Mouse (Mus musculus) CH12.LX (cell line): Measurements from ENCODE around the gene Ephb4. TPM values are rescaled to one million over a fixed set of nuclear protein-coding genes. Genes with fewer than 3 reads are reported as not detected.
A peak's percentile ranks its signal among the peaks of the same experiment; 100 is the strongest.

Experiments
- DNase-seq: peaks from one replicate; pipeline ENCODE4 v3.0.0-alpha.2; 2013; ENCODE audit errors: extremely low read depth
- H3K27ac ChIP-seq: 2 replicates; pipeline ENCODE4 v1.5.1; 2012; ENCODE audit warnings: low read depth, mild to moderate bottlenecking, control low read depth, moderate library complexity; ENCODE audit not compliant: insufficient read depth
- H3K27me3 ChIP-seq: replicated peaks from 2 replicates; pipeline ENCODE3; 2012; ENCODE audit warnings: inconsistent platforms
- H3K36me3 ChIP-seq, 2 experiments: replicated peaks in 1 of 2; 2 replicates each; pipeline versions ENCODE3 to v1.6.1; 2012; ENCODE audit warnings: inconsistent platforms in 1 of 2, low read length in 1 of 2, mild to moderate bottlenecking in 1 of 2, mixed read lengths in 1 of 2, moderate library complexity in 1 of 2; ENCODE audit not compliant: control insufficient read depth in 1 of 2, insufficient read depth in 1 of 2
- H3K4me1 ChIP-seq, 2 experiments: 2 replicates each; pipeline ENCODE4 v1.6.1; 2012; ENCODE audit warnings: inconsistent platforms in 1 of 2, moderate library complexity in 1 of 2; ENCODE audit not compliant: insufficient read depth in 2 of 2, control insufficient read depth in 1 of 2
- H3K4me2 ChIP-seq: 2 replicates; pipeline ENCODE4 v1.6.1; 2012; ENCODE audit warnings: low read depth, mild to moderate bottlenecking, control low read depth; ENCODE audit not compliant: poor library complexity, insufficient read depth, severe bottlenecking
- H3K4me3 ChIP-seq, 3 experiments: fragments of 150-350 bp in 1 of 3; sonication (generic) in 1 of 3; replicated peaks in 1 of 3; 2 replicates each; pipeline versions ENCODE3 to v1.5.1; 2011 to 2012; ENCODE audit warnings: low read depth in 2 of 3, low read length in 2 of 3, mild to moderate bottlenecking in 2 of 3, moderate library complexity in 2 of 3, control low read depth in 1 of 3, improper control_type of control experiment in 1 of 3, inconsistent platforms in 1 of 3, mixed read lengths in 1 of 3; ENCODE audit not compliant: poor library complexity in 1 of 3
- H3K79me2 ChIP-seq: replicated peaks from 2 replicates; pipeline ENCODE4 v1.6.1; 2012; ENCODE audit warnings: mild to moderate bottlenecking, moderate library complexity; ENCODE audit not compliant: control insufficient read depth, poor library complexity, insufficient read depth, severe bottlenecking; ENCODE audit errors: extremely low read depth
- H3K9ac ChIP-seq: 2 replicates; pipeline ENCODE4 v1.6.1; 2012; ENCODE audit warnings: low read depth, mild to moderate bottlenecking, control low read depth, moderate library complexity; ENCODE audit not compliant: insufficient read depth
- H3K9me3 ChIP-seq: replicated peaks from 2 replicates; pipeline ENCODE3; 2012; ENCODE audit warnings: low read length, inconsistent platforms, mixed read lengths
- CHD2 ChIP-seq: IDR thresholded peaks from 2 replicates; pipeline ENCODE4 v1.6.1; 2011; ENCODE audit warnings: low read length, improper control_type of control experiment
- CTCF ChIP-seq, 2 experiments: IDR thresholded peaks in 1 of 2; conservative IDR thresholded peaks in 1 of 2; 2 replicates each; pipeline ENCODE4 v1.5.1; 2011 to 2012; ENCODE audit warnings: low read depth in 2 of 2, low read length in 2 of 2, improper control_type of control experiment in 1 of 2, inconsistent platforms in 1 of 2, mild to moderate bottlenecking in 1 of 2, moderate library complexity in 1 of 2
- HCFC1 ChIP-seq: IDR thresholded peaks from 2 replicates; pipeline ENCODE4 v1.6.1; 2012; ENCODE audit warnings: low read depth, mild to moderate bottlenecking, inconsistent platforms, low read length, improper control_type of control experiment
- JUN ChIP-seq: IDR thresholded peaks from 2 replicates; pipeline ENCODE4 v1.6.1; 2011; ENCODE audit warnings: low read depth, mild to moderate bottlenecking, low read length, improper control_type of control experiment, moderate library complexity; ENCODE audit not compliant: insufficient read depth
- JUND ChIP-seq: conservative IDR thresholded peaks from 2 replicates; pipeline ENCODE4 v1.6.1; 2011; ENCODE audit warnings: low read depth, low read length, improper control_type of control experiment
- MYC ChIP-seq: IDR thresholded peaks from 2 replicates; pipeline ENCODE4 v1.6.1; 2011; ENCODE audit warnings: low read depth, mild to moderate bottlenecking, improper control_type of control experiment, low read length
- NELFE ChIP-seq: IDR thresholded peaks from 2 replicates; pipeline ENCODE4 v1.6.1; 2011; ENCODE audit warnings: low read depth, low read length, improper control_type of control experiment
- POLR2A ChIP-seq: IDR thresholded peaks from 2 replicates; pipeline ENCODE4 v1.6.1; 2011; ENCODE audit warnings: low read depth, mild to moderate bottlenecking, improper control_type of control experiment, low read length
- RAD21 ChIP-seq: IDR thresholded peaks from 2 replicates; pipeline ENCODE4 v1.6.1; 2011; ENCODE audit warnings: low read depth, mild to moderate bottlenecking, low read length, improper control_type of control experiment, moderate library complexity
- RCOR1 ChIP-seq: conservative IDR thresholded peaks from 2 replicates; pipeline ENCODE4 v1.6.1; 2012; ENCODE audit warnings: low read depth, mild to moderate bottlenecking, inconsistent platforms, low read length, improper control_type of control experiment
- SIN3A ChIP-seq: IDR thresholded peaks from 2 replicates; pipeline ENCODE4 v1.6.1; 2012; ENCODE audit warnings: low read length, improper control_type of control experiment, inconsistent platforms
- SMC3 ChIP-seq: IDR thresholded peaks from 2 replicates; pipeline ENCODE4 v1.6.1; 2011; ENCODE audit warnings: low read depth, low read length, improper control_type of control experiment
- TBP ChIP-seq: conservative IDR thresholded peaks from 2 replicates; pipeline ENCODE4 v1.6.1; 2011; ENCODE audit warnings: low read depth, low read length, improper control_type of control experiment
- USF1 ChIP-seq: IDR thresholded peaks from 2 replicates; pipeline ENCODE4 v1.6.1; 2014; ENCODE audit warnings: low read depth, mild to moderate bottlenecking, inconsistent platforms, low read length, improper control_type of control experiment
- USF2 ChIP-seq: conservative IDR thresholded peaks from 2 replicates; pipeline ENCODE4 v1.6.1; 2011; ENCODE audit warnings: low read depth, low read length, improper control_type of control experiment
- ZKSCAN1 ChIP-seq: IDR thresholded peaks from 2 replicates; pipeline ENCODE4 v1.6.1; 2012; ENCODE audit warnings: low read depth, inconsistent platforms, low read length, improper control_type of control experiment, borderline replicate concordance
- ZMIZ1 ChIP-seq: IDR thresholded peaks from 2 replicates; pipeline ENCODE4 v1.6.1; 2012; ENCODE audit warnings: low read depth, mild to moderate bottlenecking, inconsistent platforms, low read length, improper control_type of control experiment
- ZNF384 ChIP-seq: IDR thresholded peaks from 2 replicates; pipeline ENCODE4 v1.6.1; 2012; ENCODE audit warnings: low read depth, low read length, improper control_type of control experiment, inconsistent platforms
- dilution Hi-C: fragments of 300-500 bp; cut with MboI; formaldehyde crosslinking; loops from 2 replicates; pipeline ENCODE4 v1.14.3; 2020; ENCODE audit warnings: low sequenced_read_pairs; ENCODE audit not compliant: extremely low pct_unique_long_range_greater_than_20kb, extremely low pct_ligation_motif_present
- in situ Hi-C: fragments of 300-500 bp; cut with MboI; formaldehyde crosslinking; loops from 3 replicates; pipeline ENCODE4 v1.14.3; 2019; ENCODE audit warnings: low sequenced_read_pairs, low pct_ligation_motif_present, low pct_unique_long_range_greater_than_20kb, mixed read lengths
- polyA plus RNA-seq: library from polyadenylated mRNA; unstranded; fragments of >175 nt; gene quantifications from 2 replicates; pipeline ENCODE4 v1.2.1, GENCODE M21; 2012; ENCODE audit warnings: low read depth; ENCODE audit not compliant: insufficient read length
- total RNA-seq, 2 experiments: library from RNA; depleted of rRNA; stranded (reverse); fragments of 300-350 nt in 1 of 2; fragments of >200 nt in 1 of 2; gene quantifications; 2 replicates each; pipeline ENCODE4 v1.2.3; 2012 to 2014

Ephb4 gene
- total and polyA plus RNA-seq, 3 experiments: 0.56 to 2.2 (median 1.5) TPM

GRCm38 (mm10) chr5:137358382-137358781 lies 8.5 kb downstream of the Ephb4 start:
- H3K79me2 ChIP-seq: no peaks in the 10 kb centered on the region
- dilution Hi-C loops (no loop called here), in situ Hi-C loops (no loop called here)
- no peak overlapping the region for H3K9ac ChIP-seq
- no peak overlapping the region for H3K27ac ChIP-seq
- peaks cover 0 to 3% of the 10 kb centered on the region in 2 experiments for H3K36me3 ChIP-seq
- no peak overlapping the region for H3K4me3 ChIP-seq
- H3K9me3 ChIP-seq: peaks cover 3% of the 10 kb centered on the region
- peak; percentile 35 for TF ChIP-seq RAD21
- no peak for TF ChIP-seq ZMIZ1
- TF ChIP-seq CTCF (conservative IDR thresholded peaks at IDR 0.05 in 1 of 2, IDR thresholded peaks at IDR 0.05 in 1 of 2; ENCODE audit: low read depth in 2 of 2, low read length in 2 of 2): peak in 1 of 2 experiments; percentile 51; a peak in 2 of 4 replicates
- TF ChIP-seq SMC3: peak; percentile 30; the same call in 1 of the 2 replicates
- H3K4me2 ChIP-seq: no peak overlapping the region
- no peaks in the 10 kb centered on the region for H3K4me1 ChIP-seq
- no peak for DNase-seq
- peaks cover 63% of the 10 kb centered on the region for H3K27me3 ChIP-seq

- DNase-seq: no peak
- peaks cover 5% of the 10 kb centered on the region for H3K9me3 ChIP-seq
- in situ Hi-C loops (no loop called here), dilution Hi-C loops (no loop called here)
- peaks cover 0 to 13% of the 10 kb centered on the region in 2 experiments; a peak in 2 of 4 replicates for H3K4me1 ChIP-seq
- H3K79me2 ChIP-seq: no peaks in the 10 kb centered on the region
- H3K4me3 ChIP-seq: no peak overlapping the region
- TF ChIP-seq RAD21: no peak
- TF ChIP-seq, all 38 proteins: peak for 0
- Histone ChIP-seq H3K9ac (no peak overlapping the region), H3K4me2 (no peak overlapping the region), H3K27me3 (peaks cover 66% of the 10 kb centered on the region), H3K36me3 (no peaks in the 10 kb centered on the region), H3K27ac (no peak overlapping the region)
These were observed 19.8 kb downstream of the Ephb4 start for GRCm38 (mm10) chr5:137369665-137370064.

- no peak overlapping the region for H3K27ac ChIP-seq
- H3K36me3 ChIP-seq: no peaks in the 10 kb centered on the region
- no peak overlapping the region for H3K4me3 ChIP-seq
- no peak overlapping the region for H3K4me2 ChIP-seq
- in situ Hi-C loops: no loop called here
- no peak for DNase-seq
- dilution Hi-C loops: no loop called here
- peaks cover 76% of the 10 kb centered on the region for H3K27me3 ChIP-seq
- TF ChIP-seq MYC (no peak), ZNF384 (no peak), TBP (no peak), USF1 (no peak), ZMIZ1 (no peak), CHD2 (no peak), JUN (no peak), JUND (no peak), HCFC1 (no peak), RCOR1 (no peak), ZKSCAN1 (no peak), USF2 (no peak), SIN3A (no peak), NELFE (no peak), POLR2A (no peak)
- peaks cover 0 to 3% of the 10 kb centered on the region in 2 experiments; a peak in 1 of 4 replicates for H3K4me1 ChIP-seq
- H3K9me3 ChIP-seq: peaks cover 1% of the 10 kb centered on the region
- no peaks in the 10 kb centered on the region for H3K79me2 ChIP-seq
- H3K9ac ChIP-seq: no peak overlapping the region
These were observed 23.6 kb downstream of the Ephb4 start for GRCm38 (mm10) chr5:137373371-137373950.
